Mouse (Mus musculus): ENCODE data around the gene Chn2. TPM values are rescaled to one million over a fixed set of nuclear protein-coding genes. Genes with fewer than 3 reads are reported as not detected.

Chn2 gene
- polyA plus RNA-seq, 1 experiment from 2014 or later: 6.2 TPM

- ATAC-seq (replicated peaks; ENCODE audit: insufficient number of reproducible peaks, low FRiP score, low TSS enrichment): no peak
- no peak overlapping the region for H3K27ac ChIP-seq (ENCODE audit: low read depth, low read length)
- H3K9me3 ChIP-seq (replicated peaks; ENCODE audit: control insufficient read depth, low read length): no peaks in the 10 kb centered on the region
- H3K9ac ChIP-seq (ENCODE audit: low read depth, low read length): no peak overlapping the region
- H3K27me3 ChIP-seq (ENCODE audit: control insufficient read depth, insufficient read depth, low read length): no peaks in the 10 kb centered on the region
- 71% methylated on average over 1 of the region's 1 CpGs for WGBS (ENCODE audit: insufficient replicate concordance)
- no peaks in the 10 kb centered on the region for H3K36me3 ChIP-seq (ENCODE audit: control insufficient read depth, insufficient read depth, low read length)
- H3K4me3 ChIP-seq (ENCODE audit: low read depth, low read length): no peak overlapping the region
- no peaks in the 10 kb centered on the region for H3K4me1 ChIP-seq (ENCODE audit: control insufficient read depth, insufficient read depth, low read length)
- H3K4me2 ChIP-seq: no peak overlapping the region
Observed at GRCm38 (mm10) chr6:54320236-54320635, 280.9 kb downstream of the Chn2 start.

GRCm38 (mm10) chr6:54325246-54325885 is 286.0 kb downstream of the Chn2 start, which contains the start of gene Prr15:
TSS of gene Prr15 (plus strand) at chr6:54325835.
- Histone ChIP-seq H3K36me3 (ENCODE audit: control insufficient read depth, insufficient read depth, low read length) (no peaks in the 10 kb centered on the region), H3K27ac (ENCODE audit: low read depth, low read length) (0 out of 2 replicates have a peak within 1 kb of the TSS, but pooled peaks have one; percentile 74), H3K27me3 (ENCODE audit: control insufficient read depth, insufficient read depth, low read length) (peaks cover 12% of the 10 kb centered on the region; the same call in 1 of the 2 replicates), H3K4me1 (ENCODE audit: control insufficient read depth, insufficient read depth, low read length) (0 out of 2 replicates have a peak, but pooled peaks cover 5% of the 10 kb centered on the region), H3K4me3 (ENCODE audit: low read depth, low read length) (peak within 1 kb of the TSS; percentile 64), H3K4me2 (peak within 1 kb of the TSS; percentile 98), H3K9me3 (replicated peaks; ENCODE audit: control insufficient read depth, low read length) (no peaks in the 10 kb centered on the region), H3K9ac (ENCODE audit: low read depth, low read length) (peak within 1 kb of the TSS; percentile 75; the same call in 1 of the 2 replicates)
- WGBS (ENCODE audit: insufficient replicate concordance): 50% methylated on average over 3 of the region's 3 CpGs
- ATAC-seq (replicated peaks; ENCODE audit: insufficient number of reproducible peaks, low FRiP score, low TSS enrichment): no peak

GRCm38 (mm10) chr6:54326671-54327625 is 287.6 kb downstream of the Chn2 start:
- WGBS (ENCODE audit: insufficient replicate concordance): 2% methylated on average over 53 of the region's 53 CpGs
- Histone ChIP-seq H3K4me2 (peak overlapping the region; percentile 98), H3K9me3 (replicated peaks; ENCODE audit: control insufficient read depth, low read length) (no peaks in the 10 kb centered on the region), H3K27ac (ENCODE audit: low read depth, low read length) (peak overlapping the region; percentile 74), H3K36me3 (ENCODE audit: control insufficient read depth, insufficient read depth, low read length) (no peaks in the 10 kb centered on the region), H3K9ac (ENCODE audit: low read depth, low read length) (peak overlapping the region; percentile 75), H3K27me3 (ENCODE audit: control insufficient read depth, insufficient read depth, low read length) (peaks cover 12% of the 10 kb centered on the region; the same call in 1 of the 2 replicates), H3K4me3 (ENCODE audit: low read depth, low read length) (peak overlapping the region; percentile 64), H3K4me1 (ENCODE audit: control insufficient read depth, insufficient read depth, low read length) (0 out of 2 replicates have a peak, but pooled peaks cover 5% of the 10 kb centered on the region)
- ATAC-seq (replicated peaks; ENCODE audit: insufficient number of reproducible peaks, low FRiP score, low TSS enrichment): peak; percentile 71; the same call in 1 of the 2 replicates

GRCm38 (mm10) chr6:54327626-54328003 is 288.3 kb downstream of the Chn2 start:
- Histone ChIP-seq H3K36me3 (ENCODE audit: control insufficient read depth, insufficient read depth, low read length) (no peaks in the 10 kb centered on the region), H3K9ac (ENCODE audit: low read depth, low read length) (peak overlapping the region; percentile 75), H3K4me3 (ENCODE audit: low read depth, low read length) (peak overlapping the region; percentile 64), H3K9me3 (replicated peaks; ENCODE audit: control insufficient read depth, low read length) (no peaks in the 10 kb centered on the region), H3K4me1 (ENCODE audit: control insufficient read depth, insufficient read depth, low read length) (0 out of 2 replicates have a peak, but pooled peaks cover 5% of the 10 kb centered on the region), H3K27ac (ENCODE audit: low read depth, low read length) (peak overlapping the region; percentile 74), H3K27me3 (ENCODE audit: control insufficient read depth, insufficient read depth, low read length) (peaks cover 12% of the 10 kb centered on the region; the same call in 1 of the 2 replicates), H3K4me2 (peak overlapping the region; percentile 98)
- 0 out of 2 replicates have a peak, but pooled peaks have one; percentile 44 for ATAC-seq (replicated peaks; ENCODE audit: insufficient number of reproducible peaks, low FRiP score, low TSS enrichment)
- 1% methylated on average over 28 of the region's 28 CpGs for WGBS (ENCODE audit: insufficient replicate concordance)

- ATAC-seq (replicated peaks; ENCODE audit: insufficient number of reproducible peaks, low FRiP score, low TSS enrichment): no peak
- Histone ChIP-seq H3K9ac (ENCODE audit: low read depth, low read length) (no peak overlapping the region), H3K9me3 (replicated peaks; ENCODE audit: control insufficient read depth, low read length) (no peaks in the 10 kb centered on the region), H3K4me2 (peak overlapping the region; percentile 98), H3K4me3 (ENCODE audit: low read depth, low read length) (no peak overlapping the region), H3K27me3 (ENCODE audit: control insufficient read depth, insufficient read depth, low read length) (peaks cover 12% of the 10 kb centered on the region; the same call in 1 of the 2 replicates), H3K27ac (ENCODE audit: low read depth, low read length) (no peak overlapping the region), H3K36me3 (ENCODE audit: control insufficient read depth, insufficient read depth, low read length) (no peaks in the 10 kb centered on the region), H3K4me1 (ENCODE audit: control insufficient read depth, insufficient read depth, low read length) (0 out of 2 replicates have a peak, but pooled peaks cover 5% of the 10 kb centered on the region)
- WGBS (ENCODE audit: insufficient replicate concordance): 92% methylated on average over 5 of the region's 5 CpGs
Observed at GRCm38 (mm10) chr6:54328783-54329182, 289.4 kb downstream of the Chn2 start.

GRCm38 (mm10) chr6:54329598-54329997 is 290.2 kb downstream of the Chn2 start:
- no peak overlapping the region for H3K4me2 ChIP-seq
- no peak for ATAC-seq (replicated peaks; ENCODE audit: insufficient number of reproducible peaks, low FRiP score, low TSS enrichment)
- H3K4me3 ChIP-seq (ENCODE audit: low read depth, low read length): no peak overlapping the region
- peaks cover 12% of the 10 kb centered on the region; the same call in 1 of the 2 replicates for H3K27me3 ChIP-seq (ENCODE audit: control insufficient read depth, insufficient read depth, low read length)
- H3K9me3 ChIP-seq (replicated peaks; ENCODE audit: control insufficient read depth, low read length): no peaks in the 10 kb centered on the region
- no peak overlapping the region for H3K9ac ChIP-seq (ENCODE audit: low read depth, low read length)
- H3K27ac ChIP-seq (ENCODE audit: low read depth, low read length): no peak overlapping the region
- 0 out of 2 replicates have a peak, but pooled peaks cover 5% of the 10 kb centered on the region for H3K4me1 ChIP-seq (ENCODE audit: control insufficient read depth, insufficient read depth, low read length)
- no peaks in the 10 kb centered on the region for H3K36me3 ChIP-seq (ENCODE audit: control insufficient read depth, insufficient read depth, low read length)
- WGBS (ENCODE audit: insufficient replicate concordance): 80% methylated on average over 3 of the region's 3 CpGs

- ATAC-seq (replicated peaks; ENCODE audit: insufficient number of reproducible peaks, low FRiP score, low TSS enrichment): no peak
- 0 out of 2 replicates have a peak, but pooled peaks cover 5% of the 10 kb centered on the region for H3K4me1 ChIP-seq (ENCODE audit: control insufficient read depth, insufficient read depth, low read length)
- H3K9ac ChIP-seq (ENCODE audit: low read depth, low read length): no peak overlapping the region
- no peaks in the 10 kb centered on the region for H3K36me3 ChIP-seq (ENCODE audit: control insufficient read depth, insufficient read depth, low read length)
- H3K27me3 ChIP-seq (ENCODE audit: control insufficient read depth, insufficient read depth, low read length): peaks cover 12% of the 10 kb centered on the region; the same call in 1 of the 2 replicates
- 86% methylated on average over 10 of the region's 10 CpGs for WGBS (ENCODE audit: insufficient replicate concordance)
- H3K4me3 ChIP-seq (ENCODE audit: low read depth, low read length): no peak overlapping the region
- no peak overlapping the region for H3K4me2 ChIP-seq
- H3K9me3 ChIP-seq (replicated peaks; ENCODE audit: control insufficient read depth, low read length): no peaks in the 10 kb centered on the region
- no peak overlapping the region for H3K27ac ChIP-seq (ENCODE audit: low read depth, low read length)
Observed at GRCm38 (mm10) chr6:54330166-54330565, 290.8 kb downstream of the Chn2 start.

GRCm38 (mm10) chr6:54331765-54332164 is 292.4 kb downstream of the Chn2 start:
- Histone ChIP-seq H3K36me3 (ENCODE audit: control insufficient read depth, insufficient read depth, low read length) (no peaks in the 10 kb centered on the region), H3K27me3 (ENCODE audit: control insufficient read depth, insufficient read depth, low read length) (0 out of 2 replicates have a peak, but pooled peaks cover 5% of the 10 kb centered on the region), H3K4me2 (no peak overlapping the region), H3K4me1 (ENCODE audit: control insufficient read depth, insufficient read depth, low read length) (0 out of 2 replicates have a peak, but pooled peaks cover 5% of the 10 kb centered on the region), H3K27ac (ENCODE audit: low read depth, low read length) (no peak overlapping the region), H3K9ac (ENCODE audit: low read depth, low read length) (no peak overlapping the region), H3K4me3 (ENCODE audit: low read depth, low read length) (no peak overlapping the region), H3K9me3 (replicated peaks; ENCODE audit: control insufficient read depth, low read length) (no peaks in the 10 kb centered on the region)
- no peak for ATAC-seq (replicated peaks; ENCODE audit: insufficient number of reproducible peaks, low FRiP score, low TSS enrichment)
- WGBS (ENCODE audit: insufficient replicate concordance): 64% methylated on average over 10 of the region's 10 CpGs

Data from heart, embryonic 11.5 days (tissue).